Mouse (Mus musculus): ENCODE data around the gene Clmp.
"Not testable (repeated sequence)": the region's sequence is repeated elsewhere in the genome, so short reads cannot be mapped to it uniquely, and the experiment has no call there.

Clmp gene

GRCm38 (mm10) chr9:40730701-40731590 lies 45.2 kb downstream of the Clmp start:
- no peak for DNase-seq (ENCODE audit: low read depth)

DNA sequence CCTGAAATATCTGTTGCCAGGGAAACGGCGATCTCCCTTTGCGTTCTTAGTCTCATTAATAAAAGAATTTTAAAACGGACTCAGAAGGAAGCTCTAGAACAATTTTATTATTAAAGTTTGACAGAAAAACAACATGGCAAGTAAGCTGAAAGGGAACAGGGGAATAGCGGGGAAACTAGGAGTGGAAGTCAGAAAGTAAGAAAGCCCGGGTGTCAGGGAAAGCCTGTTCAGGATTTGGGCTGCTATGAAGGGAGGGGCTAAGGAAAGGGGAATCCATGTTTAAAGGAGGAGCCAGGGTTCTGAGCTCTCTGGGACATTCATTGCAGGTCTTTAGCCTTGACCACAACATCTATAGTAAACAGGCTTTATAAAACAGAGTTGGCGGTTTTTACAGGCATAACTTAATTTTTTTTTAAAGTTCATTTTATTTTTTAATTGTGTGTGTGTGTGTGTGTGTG lies 45.9 kb downstream of the Clmp start:
- no peak for DNase-seq (ENCODE audit: low read depth)

GRCm38 (mm10) chr9:40732302-40732701 lies 46.5 kb downstream of the Clmp start:
- DNase-seq (ENCODE audit: low read depth) = no peak

- DNase-seq (ENCODE audit: low read depth) = no peak
These were observed 51.4 kb downstream of the Clmp start for GRCm38 (mm10) chr9:40737117-40737516.

DNA sequence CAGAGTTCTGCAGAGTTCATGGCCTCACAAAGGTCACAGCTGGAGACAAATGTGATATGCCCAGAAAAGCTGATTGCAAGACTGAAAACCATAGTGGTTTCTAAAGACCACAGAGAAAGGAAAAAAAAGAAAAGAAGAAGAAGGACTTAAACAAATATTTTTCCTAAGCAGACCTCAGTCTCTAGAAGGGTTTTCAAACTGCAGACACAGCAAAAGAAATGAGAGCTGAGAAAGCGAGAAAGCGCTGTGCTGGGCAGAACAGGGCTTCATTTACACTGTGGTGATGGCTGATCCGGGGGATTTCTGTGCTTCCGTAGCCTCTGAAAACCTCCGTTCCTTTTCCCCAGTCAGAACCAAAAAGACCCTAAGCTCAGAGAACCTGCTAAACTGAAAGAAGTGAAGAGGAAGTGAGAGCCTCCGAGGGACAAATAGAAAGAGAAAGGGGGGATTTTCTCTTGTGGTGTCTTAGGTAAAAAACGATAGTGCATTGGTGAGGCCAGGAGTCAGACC lies 57.8 kb downstream of the Clmp start:
- DNase-seq (ENCODE audit: low read depth) = peak; percentile 32

- peak; percentile 56 for DNase-seq (ENCODE audit: low read depth)
These were observed 58.5 kb downstream of the Clmp start for GRCm38 (mm10) chr9:40744233-40744632.

GRCm38 (mm10) chr9:40746796-40747195 lies 61.0 kb downstream of the Clmp start:
- DNase-seq (ENCODE audit: low read depth) = no peak

DNA sequence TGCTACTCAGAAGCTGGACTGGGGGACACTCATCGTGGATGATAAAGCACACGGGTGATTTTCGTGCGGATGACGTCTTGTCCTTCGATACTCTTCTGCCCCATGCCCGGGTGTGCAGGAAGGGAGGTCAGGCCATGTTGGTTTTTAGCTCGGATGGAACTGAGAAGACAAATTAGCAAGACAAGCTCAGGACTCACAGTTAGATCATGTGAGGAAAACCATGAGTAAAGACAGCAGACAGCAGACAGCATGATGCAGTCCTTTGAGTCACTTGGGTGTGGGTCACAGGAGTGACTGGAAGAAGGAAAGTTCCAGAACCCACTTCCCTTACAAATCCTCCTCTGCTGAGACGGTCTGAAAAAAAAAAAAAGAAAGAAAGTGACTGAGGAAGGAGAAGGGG lies 61.5 kb downstream of the Clmp start:
- no peak for DNase-seq (ENCODE audit: low read depth)

DNA sequence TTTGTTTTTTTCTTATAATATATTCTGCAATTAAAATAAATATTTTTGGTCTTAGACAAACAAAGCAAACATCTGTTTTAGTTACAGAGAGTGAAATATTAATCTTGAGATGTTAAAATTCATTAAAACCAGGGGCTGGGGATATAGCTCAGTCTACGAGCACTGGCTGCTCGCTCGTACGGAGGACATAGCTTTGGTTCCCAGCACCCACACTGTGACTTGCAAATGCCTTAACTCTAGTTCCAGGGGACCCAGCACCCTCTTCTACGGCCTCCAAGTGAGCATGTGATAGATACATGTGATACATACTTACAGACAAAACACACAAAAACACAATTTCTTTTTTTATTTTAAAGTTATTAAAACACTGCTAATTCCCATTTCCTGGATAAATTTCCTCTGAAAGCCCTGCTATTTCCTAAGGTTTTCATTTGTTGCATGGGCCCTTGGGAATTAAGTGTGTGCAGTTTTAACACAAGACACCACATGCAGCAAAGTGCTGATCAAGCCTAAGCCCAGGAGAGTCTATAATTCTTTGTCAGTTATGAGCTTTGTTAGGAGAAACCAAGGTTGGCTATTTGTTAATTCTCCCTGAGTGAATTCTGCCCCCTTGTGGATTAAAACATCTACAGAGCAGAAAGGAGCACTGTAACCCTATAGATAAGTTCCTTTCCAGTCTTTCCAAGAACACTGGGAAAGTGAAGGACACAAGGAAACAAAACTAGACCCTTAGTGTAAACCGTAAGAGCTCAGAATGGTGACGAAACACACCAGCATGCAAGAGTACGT lies 64.3 kb downstream of the Clmp start:
- peak; percentile 59 for DNase-seq (ENCODE audit: low read depth)

GRCm38 (mm10) chr9:40751749-40752148 lies 66.0 kb downstream of the Clmp start:
- DNase-seq (ENCODE audit: low read depth) = no peak

DNA sequence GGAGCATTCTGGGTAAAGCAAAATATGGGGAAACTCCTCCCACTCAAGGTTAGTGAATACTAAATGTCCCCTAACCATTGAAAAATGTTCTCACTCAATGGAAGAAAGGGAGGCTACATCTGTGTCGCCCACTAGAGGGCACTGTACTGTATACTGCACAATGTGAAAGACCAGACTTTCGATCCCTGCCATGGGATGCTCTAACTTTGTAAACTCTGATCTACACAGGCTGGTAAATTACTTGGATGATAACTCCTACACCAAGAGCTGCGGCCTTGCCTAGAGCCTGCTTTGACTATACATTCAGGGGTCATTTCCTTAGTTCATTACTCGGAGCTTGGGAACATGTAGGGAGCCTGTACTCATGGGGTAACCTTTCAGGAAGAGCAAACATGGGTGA lies 70.6 kb downstream of the Clmp start:
- DNase-seq (ENCODE audit: low read depth) = peak; percentile 86

- peak; percentile 46 for DNase-seq (ENCODE audit: low read depth)
These were observed 71.4 kb downstream of the Clmp start for GRCm38 (mm10) chr9:40757105-40757626.

DNA sequence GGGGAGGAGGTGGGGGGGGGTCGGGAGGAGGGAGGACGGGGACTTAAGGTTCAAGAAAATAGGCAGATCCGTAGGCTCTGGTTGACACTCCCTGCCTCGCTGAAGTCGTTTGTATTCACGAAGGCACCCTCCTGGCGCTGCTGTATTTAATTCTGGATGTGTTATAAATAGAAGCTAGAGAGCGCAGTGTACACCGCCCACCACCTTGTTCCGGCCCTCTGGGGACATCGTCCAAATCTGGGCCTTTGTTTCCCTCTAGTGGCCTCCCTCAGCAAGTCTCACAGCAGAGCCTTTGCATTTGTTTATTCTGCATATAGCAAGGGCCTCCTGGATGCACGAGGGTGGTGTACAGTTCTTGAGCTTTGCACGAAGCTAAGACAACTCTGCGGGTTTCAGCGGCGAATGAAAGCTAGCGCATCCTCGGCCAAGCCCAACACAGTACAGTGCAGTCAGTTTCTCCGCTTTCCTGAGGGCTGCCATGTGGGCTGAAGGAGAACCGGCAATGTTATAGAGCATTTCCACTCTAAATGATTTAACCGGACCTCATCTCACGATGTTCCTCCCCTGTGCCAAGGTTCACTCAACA lies 72.0 kb downstream of the Clmp start:
- peak; percentile 80 for DNase-seq (ENCODE audit: low read depth)

GRCm38 (mm10) chr9:40762354-40762753 lies 76.6 kb downstream of the Clmp start:
- no peak for DNase-seq (ENCODE audit: low read depth)

DNA sequence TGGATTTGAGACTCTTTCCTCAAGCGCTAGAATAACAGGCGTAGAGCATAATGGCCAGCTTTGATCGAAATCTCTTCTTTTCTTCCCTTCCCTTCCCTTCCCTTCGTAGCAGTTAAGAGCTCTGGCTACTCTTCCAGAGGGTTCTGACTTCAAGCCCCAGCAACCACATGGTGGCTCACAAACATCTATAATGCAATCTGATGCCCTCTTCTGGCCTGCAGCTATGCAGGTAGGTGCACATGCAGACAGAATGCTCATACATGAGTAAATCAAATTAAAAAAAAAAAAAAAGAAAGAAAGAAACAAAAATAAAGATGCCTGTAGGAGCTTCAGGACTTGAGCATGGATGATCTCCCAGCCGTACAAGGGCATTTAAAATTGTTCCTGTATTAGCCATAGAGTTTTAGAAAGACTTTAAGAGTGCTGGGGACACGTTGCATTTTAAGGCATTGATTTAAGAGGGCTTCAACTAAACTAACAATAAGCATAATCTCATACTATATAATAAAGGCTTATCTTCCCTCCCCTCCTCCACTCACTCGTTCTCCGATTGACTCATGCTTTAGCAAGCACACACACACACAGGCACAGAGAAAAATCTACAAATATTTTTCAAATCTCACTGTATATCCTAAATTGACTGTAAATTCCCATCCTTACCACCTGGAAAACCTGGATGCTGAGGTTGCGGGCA lies 79.3 kb downstream of the Clmp start:
- DNase-seq (ENCODE audit: low read depth) = peak; percentile 46

DNA sequence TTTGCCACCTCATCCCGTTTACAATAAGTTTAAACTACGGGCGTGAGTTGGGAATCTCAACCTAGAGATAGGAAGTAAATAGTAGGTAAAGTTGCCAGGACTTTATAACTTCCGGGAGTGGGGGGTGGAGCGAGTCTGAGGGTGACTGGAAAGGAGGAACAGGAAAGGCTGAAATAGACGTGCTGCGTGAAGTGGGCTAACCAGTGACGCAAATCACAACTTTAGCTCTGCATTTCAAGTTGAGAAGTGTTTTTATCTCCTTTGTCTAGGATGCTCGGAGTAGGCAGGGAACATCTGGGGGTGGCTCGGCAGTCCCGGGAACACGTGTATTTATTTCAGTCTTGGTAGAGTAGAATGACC lies 79.8 kb downstream of the Clmp start:
- DNase-seq (ENCODE audit: low read depth) = no peak

- DNase-seq (ENCODE audit: low read depth) = no peak
These were observed 80.4 kb downstream of the Clmp start for GRCm38 (mm10) chr9:40766058-40766605.

GRCm38 (mm10) chr9:40767946-40768345 lies 82.2 kb downstream of the Clmp start:
- DNase-seq (ENCODE audit: low read depth) = no peak

DNA sequence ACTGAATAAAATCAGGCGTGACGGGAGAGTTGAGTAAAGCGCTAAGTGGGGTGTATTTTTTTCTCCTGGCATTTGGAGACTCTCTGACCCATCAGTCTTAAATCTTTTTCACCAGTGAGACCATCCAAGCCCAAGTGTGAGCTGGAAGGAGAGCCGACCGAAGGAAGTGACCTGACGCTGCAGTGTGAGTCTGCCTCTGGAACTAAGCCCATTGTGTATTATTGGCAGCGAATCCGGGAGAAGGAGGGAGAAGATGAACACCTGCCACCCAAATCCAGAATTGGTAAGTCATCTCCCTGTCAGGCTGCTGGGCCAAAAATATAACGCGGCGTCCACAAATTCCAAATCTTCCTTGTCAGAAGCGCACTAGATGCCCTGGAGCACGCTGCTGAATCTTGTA lies 86.5 kb downstream of the Clmp start:
- DNase-seq (ENCODE audit: low read depth) = no peak

DNA sequence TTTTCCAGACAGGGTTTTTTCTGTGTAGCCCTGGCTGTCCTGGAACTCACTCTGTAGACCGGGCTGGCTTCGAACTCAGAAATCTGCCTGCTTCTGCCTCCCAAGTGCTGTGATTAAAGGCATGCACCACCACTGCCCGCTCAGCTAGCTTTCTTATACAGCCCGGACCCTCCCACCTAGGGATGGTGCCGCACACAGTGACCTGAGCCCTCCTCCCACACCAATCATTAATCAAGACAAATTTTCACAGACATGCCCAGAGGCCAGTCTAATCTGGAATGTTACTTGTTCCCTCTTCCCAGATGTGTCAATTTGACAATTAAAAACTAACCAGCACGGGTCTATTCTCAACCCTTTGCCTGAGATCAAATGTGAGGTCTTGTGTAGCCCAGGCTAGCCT lies 87.4 kb downstream of the Clmp start:
- DNase-seq (ENCODE audit: low read depth) = not testable (repeated sequence)

GRCm38 (mm10) chr9:40773869-40774268 lies 88.1 kb downstream of the Clmp start:
- no peak for DNase-seq (ENCODE audit: low read depth)
